Mouse (Mus musculus) liver (tissue): ENCODE measurements around the gene Zfp646.
A peak's percentile ranks its signal among the peaks of the same experiment; 100 is the strongest.
"Not testable (repeated sequence)": the region's sequence is repeated elsewhere in the genome, so short reads cannot be mapped to it uniquely, and the experiment has no call there.

ENCODE experiments used
- DNase-seq: peaks from one replicate; pipeline ENCODE4 v3.0.0-alpha.2; 2020; ENCODE audit warnings: mixed read lengths

Zfp646 gene

DNA sequence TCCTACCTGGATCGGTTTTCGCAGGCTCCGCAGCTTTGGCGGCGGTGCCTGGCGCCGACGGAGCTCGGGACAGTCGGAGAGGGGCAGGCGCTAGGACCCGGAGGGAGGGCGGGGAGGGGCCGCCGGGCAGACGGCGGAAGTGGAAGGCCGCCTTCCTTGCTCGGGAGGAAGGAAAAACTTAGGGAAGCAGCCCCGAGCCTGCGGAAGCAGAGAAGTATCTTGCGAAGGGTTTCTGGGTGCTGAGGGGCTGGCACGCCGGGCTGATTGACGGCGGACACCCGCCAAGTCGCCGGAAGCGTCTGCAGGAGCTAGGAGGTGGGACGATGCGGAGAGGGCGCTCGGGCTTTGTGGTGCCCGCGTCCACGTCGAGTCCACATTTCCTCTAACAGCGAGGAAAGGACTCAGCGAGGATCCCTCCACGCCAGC lies at the start of gene Zfp646:
Gene Zfp646, plus strand, starts transcription at position 181 of the 426 bp plus-strand sequence.
- peak; percentile 89 for DNase-seq

DNA sequence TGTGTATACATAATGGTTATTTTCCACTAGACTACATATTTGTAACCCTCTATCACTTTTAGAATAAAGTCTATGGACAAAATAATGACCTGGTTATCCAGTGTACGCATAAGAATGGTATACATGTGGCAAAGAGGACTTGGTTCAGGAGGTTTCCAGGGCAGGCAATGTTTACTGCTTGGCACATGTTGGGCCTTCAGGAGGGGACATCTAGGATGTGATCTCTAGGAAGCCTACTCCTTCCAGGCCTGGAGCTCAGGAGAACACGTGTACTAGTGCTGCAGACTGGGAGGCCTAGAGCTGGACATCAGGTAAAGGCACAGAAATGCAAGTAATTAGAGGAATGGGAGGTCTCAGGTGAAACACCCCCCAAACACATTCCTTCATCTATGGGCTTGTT lies 40.5 kb upstream of the Zfp646 start:
- DNase-seq, result no peak

DNA sequence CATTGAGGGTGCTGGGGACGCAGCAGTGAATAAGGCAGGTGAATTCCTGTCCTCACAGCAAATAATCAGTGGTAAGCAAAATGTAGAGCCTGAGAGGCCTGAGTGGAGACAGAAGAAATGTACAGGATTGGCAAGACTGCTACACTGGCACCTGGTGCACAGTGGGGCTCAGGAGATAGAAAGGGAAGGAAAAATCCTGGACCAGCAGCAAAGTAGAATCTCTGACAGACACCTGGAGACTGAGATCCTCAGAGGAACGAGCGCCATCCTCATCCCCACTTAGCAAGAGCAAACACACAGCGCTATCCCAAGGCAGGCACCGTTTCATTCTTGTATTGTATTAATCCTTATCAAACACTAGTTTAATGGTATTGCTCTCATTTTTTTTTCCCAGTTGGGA lies 38.5 kb upstream of the Zfp646 start:
- no peak for DNase-seq

DNA sequence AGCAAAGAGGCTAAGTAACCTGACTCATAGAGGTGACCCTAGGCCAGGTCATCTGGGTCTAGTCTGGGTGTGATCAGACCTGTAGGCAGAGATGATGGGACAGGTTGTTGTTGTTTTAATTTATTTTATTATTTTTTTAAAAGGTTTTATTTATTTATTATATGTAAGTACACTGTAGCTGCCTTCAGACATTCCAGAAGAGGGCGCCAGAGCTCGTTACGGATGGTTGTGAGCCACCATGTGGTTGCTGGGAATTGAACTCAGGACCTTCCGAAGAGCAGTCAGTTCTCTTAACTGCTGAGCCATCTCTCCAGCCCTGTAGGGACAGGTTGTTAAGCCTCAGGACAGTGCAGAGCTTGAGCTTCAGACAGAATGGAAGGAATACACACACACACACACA lies 38.1 kb upstream of the Zfp646 start:
- DNase-seq, result not testable (repeated sequence)

DNA sequence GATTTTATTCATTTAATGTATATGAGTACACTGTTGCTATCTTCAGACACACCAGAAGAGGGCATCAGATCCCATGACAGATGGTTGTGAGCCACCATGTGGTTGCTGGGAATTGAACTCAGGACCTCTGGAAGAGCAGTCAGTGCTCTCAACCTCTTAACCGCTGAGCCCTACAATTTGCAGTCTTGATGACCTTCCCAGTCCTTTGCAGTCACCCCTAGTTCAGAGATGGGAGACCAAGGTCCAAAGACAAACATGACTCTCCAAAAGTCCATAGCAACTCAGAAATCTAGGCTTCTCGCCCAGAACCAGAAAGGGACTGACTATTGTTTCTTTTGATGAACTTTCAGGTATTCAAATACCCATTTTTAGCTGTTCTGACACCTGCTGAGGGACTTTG lies 36.0 kb upstream of the Zfp646 start:
- not testable (repeated sequence) for DNase-seq

DNA sequence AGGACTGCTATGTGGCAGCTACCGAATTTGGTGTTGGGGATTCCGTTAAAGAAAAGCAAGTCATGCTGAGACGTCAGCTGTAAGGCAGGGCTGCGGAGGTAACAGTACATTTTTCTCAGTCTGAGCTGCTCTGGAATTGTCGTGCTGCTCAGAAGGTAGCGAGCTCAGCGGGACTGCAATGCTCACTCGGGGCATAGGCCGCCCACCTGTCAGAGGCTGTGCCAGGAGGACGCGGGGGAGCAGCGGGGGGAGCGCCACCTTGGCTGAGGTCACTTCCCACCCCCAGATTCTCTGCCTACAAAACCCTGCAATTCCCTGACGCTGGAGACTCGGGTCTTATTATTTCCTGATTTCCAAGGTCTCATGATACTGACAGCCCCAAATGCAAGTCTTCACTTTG lies 35.1 kb upstream of the Zfp646 start:
- DNase-seq, result peak; percentile 44

DNA sequence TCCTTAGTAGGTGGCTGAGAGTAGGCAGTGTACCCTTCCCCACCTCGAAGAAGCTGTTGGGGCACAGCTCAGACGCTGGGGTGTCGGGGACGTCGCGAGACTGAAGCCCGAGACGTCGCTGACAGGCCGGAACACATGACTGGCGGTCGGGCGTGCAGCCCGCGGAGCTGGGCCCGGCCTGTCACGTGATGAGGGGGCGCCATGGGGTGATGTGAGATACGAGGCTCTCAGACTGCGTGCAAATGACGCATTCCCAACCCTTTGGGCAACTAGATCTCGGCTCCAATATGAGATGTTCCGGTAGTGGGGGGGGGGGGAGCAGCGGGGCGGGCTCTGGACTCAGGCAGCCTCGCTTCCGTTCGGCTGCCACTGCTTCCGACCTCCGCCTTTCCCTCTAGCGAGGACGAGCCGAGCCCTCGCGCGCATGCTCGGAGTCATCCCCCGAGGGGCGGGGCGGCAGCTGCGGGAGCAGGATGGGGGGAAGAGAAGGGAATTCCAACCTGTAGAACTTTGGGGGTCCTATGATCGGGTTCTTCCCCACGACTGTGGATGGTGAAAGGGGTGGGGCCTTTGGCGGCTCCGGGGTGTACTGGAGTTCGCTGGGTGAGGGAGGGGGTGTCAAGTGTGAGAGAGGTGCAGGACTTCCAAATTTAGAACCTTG lies 34.6 kb upstream of the Zfp646 start:
- DNase-seq, result peak; percentile 93

DNA sequence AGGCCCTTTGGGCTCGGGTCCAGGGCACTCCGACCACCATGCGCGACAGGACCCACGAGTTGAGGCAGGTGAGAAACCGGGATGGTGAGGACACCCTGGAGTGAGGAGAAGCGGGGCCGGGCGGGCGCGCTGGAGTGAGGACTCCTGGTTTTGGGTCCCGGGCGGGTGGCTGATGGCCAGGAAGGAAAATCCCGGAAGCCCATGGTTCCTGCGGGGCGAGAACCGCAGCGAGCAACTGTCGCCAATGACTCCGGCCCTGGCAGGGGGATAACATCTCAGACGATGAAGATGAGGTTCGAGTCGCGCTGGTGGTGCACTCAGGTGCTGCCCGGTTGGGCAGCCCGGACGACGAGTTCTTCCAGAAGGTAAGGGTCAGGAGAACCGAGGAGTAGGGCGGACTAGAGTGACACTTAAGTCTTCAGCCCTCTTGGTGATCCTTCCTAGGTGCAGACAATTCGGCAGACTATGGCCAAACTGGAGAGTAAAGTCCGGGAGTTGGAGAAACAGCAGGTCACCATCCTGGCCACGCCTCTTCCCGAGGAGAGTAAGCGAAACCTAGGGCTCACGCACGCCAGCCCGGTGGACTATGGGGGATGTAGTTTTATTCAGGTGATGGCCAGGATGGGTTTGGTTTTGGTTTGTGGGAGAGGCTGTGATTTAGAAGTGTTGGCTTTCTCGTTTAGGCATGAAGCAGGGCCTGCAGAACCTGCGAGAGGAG lies 33.9 kb upstream of the Zfp646 start:
- DNase-seq, result peak; percentile 84

DNA sequence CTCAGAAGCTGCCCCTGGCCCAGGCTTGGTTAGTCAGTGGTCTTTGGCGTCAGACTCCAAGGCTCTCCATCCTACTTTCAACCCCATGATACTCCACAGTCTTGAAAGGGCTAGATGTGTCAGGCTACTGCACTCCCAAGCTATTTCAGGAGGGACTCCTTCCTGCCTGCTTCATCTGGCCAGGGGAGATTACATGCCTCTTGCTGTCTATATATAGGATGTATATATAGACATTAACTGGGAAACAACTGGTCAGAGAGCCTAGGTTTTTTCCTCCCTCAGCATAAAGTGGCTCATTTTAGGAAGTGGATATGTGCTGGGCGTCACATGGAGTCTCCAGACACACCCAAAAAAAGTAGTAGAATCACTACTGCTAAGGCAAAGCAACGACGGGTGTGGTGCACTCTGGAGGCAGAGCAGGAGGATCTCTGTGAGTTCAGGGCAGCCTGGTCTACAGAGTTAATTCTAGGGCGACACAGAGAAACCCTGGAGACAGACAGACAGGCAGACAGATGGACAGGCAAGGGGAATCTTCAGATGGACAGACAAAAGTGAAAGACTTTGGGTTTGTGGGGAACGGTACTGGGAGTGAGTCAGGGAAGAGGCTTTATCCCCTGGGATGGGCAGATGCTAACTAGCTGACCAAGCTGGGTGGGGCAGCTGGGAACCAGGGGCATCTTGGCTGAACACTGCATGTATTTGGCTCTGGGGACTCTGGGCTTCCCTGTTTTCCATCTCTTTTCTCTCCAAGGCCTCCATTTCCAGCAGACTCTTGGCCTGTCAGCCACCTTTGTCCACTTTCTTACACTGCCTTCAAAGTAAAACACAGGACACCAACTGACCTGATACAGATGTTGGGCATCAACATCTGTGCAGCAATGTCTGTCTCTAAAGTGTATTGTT lies 25.8 kb upstream of the Zfp646 start:
- DNase-seq, result no peak

DNA sequence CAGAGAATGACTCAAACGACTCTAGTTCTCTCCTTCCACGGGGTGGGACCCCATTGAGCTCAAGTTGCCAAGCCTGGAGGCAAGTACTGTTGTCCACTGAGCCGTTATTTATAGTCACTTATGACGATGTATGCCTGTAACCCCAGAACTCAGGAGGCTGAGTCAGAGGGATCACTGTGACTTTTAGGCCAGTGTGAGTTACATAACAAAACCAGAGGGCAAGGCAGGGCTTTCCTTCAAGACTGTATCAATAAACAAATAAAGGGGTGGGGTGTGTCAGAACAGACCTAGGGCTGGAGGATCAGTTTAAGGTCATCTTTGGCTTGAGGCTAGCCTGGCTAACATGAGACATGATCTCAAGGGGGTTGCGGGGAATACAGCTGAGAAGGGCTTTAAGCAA lies 25.1 kb upstream of the Zfp646 start:
- DNase-seq, result no peak

DNA sequence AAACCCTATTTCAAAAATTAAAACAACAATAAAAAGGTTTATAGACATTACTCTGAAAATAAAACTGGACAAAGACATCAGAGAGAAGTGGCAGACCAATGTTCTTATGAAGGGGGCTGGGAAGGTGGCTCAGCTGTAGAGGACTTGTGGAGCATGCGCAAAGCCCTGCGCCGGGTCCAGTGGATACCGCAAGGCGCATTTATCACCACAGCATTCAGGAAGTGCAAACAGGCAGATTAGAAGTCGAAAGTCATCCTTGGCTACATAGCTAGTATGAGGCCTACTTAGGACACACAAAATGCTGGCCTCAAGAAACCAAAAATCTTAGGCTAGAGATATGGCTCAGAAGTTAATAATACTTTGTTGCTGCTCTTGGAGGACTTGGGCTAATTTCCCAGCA lies 17.8 kb upstream of the Zfp646 start:
- peak; percentile 52 for DNase-seq

DNA sequence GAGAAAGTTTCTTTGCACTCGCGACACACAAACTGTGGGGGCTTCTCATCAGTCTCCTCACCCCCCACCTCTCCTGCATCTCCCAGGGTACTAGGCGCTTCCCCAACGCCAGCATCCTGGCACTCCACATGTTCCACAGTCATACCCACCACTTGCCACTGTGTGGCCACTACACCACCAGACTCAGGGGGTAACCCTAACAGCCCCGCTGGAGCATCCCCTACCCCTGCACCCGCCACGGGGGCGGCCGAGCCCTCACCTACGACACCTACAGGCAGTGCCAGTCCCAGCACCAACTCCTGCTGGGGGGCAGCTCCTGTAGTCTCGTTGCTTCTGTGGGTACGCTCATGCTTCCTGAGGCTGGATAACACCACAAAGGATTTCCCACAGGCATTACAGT lies 9.6 kb upstream of the Zfp646 start:
- no peak for DNase-seq

DNA sequence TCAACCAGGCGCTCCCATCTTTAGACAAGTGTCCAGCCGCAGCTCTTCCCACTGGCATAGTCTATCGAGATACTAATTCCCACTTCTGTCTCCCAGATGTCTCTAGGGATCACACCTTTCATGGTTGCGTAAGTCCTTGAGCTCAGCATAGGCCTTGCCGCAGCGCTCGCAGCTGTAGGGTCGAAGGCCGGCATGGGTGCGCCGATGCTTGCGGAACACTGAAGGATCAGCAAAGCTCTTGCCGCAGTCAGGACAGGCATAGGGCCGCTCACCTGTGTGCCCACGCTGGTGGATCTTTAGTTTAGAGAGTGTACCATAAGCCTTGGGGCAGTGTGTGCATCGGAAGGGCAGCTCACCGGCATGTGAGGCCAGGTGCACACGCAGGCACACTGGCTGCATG lies 8.4 kb upstream of the Zfp646 start:
- no peak for DNase-seq

DNA sequence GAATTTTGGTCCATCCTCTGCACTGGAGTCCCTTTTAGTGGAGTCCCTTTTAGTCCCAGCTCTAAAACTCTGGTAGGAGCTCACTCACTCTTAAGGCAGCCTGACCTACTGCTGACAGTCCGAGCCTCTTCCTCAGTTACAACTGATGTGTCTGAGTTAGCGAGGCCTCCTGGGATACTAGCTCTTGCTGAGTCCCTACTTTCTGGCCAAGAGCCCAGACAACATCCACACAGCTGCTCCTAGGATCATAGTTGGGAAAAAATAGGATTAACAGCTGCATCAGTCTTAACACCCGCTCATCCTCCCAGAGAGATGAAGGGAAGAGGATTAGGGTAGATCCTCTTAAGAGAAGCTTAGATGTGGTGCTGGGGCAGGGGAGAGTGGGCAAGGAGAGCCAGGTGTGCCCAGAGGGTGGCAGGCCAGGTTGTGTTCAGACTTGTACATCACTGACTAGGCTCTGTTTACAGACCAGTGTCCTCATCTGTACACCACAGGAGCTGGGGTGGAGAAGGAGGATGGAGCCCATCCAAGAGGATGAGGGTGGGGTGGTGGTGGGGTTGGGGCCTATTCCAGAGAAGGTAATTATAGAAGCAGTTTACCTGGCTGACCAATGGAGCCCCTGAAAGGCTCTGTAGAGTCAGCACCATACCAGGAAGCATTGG lies 6.7 kb upstream of the Zfp646 start:
- DNase-seq, result no peak

DNA sequence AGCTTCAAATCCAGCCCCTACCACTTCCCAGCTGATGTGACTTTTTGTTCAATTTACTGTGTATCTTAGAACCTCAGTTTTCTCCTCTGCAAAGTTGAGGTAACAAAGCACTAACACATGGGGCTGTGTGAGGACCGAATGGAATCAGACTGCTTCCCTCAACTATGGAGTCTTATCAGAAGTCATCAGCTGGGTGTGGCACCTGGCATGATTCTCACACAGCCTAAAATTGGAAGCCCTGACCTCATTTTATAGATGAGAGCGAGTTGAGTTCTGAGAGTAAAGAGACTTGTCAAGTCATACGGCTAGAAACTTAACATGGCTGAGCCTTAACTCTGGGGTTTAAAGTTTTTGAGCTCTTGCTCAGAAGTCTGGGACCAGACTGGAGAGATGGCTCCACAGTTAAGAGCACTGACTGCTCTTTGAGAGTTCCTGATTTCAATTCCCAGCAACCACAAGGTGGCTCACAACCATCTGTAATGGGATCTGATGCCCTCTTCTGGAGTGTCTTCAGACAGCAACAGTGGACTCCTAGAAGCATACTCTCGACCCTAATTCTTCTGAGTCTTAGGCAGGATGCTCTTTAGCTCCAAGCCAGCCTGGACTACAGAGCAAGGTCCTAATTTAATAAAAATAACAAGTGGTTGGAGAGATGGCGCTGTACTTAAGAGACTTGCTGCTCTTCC lies 5.7 kb upstream of the Zfp646 start:
- no peak for DNase-seq

DNA sequence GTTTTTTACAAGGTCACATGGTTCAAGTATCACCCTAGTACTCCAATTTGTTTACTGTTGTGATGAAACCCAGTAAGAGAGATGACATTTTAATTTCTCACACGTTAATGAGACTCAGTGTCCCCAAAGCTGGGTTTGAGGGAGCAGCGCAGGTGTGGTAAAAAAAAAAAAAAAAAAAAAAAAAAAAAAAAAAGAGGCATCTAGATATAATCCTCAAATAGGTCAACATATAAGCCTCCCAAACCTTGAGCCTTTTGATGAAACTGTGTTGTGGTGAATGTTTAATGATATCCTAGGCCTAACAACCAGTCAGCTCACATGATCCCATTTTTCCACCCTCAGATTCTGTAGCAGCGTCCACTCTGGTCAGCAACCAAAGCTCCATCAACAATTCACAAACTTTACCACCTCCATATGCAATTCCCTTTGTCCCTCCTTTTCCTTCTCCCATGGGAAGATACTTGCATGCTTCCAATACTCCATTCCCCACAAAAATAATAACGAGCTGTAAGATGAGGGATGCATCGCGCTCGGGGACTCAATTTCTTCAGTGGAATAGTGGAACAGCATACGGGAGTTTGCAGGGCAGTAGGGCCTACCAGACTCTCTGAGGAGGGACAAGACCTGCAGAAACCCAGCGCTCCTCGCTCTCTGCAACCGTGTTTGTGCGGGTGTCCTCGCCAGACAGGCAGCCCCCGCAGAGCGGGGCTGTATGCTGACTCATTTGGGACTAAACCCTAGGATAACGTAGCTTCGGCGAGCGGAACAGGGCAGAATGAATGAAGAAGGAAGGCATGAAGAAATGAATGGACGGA lies 1.0 kb upstream of the Zfp646 start:
- DNase-seq, result no peak

DNA sequence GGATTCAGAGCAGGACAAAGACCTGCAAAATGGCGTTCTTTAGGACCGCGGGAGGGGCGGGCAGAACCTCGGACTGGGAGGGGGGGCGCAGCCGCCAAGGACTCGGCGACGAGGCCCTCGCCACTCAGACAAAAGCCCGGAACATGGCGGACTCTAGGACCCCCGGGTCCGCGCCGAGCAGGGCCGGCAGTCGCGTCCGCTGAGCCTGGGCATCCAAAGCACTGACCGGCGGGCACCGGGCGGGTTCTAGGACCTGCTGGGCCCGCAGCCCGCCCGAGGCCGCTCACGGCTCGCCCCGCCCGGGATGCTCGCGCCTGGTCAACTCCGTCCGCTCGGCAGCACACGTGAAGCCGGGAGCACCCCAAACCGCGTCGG lies 407 bp upstream of the Zfp646 start:
- peak; percentile 88 for DNase-seq

DNA sequence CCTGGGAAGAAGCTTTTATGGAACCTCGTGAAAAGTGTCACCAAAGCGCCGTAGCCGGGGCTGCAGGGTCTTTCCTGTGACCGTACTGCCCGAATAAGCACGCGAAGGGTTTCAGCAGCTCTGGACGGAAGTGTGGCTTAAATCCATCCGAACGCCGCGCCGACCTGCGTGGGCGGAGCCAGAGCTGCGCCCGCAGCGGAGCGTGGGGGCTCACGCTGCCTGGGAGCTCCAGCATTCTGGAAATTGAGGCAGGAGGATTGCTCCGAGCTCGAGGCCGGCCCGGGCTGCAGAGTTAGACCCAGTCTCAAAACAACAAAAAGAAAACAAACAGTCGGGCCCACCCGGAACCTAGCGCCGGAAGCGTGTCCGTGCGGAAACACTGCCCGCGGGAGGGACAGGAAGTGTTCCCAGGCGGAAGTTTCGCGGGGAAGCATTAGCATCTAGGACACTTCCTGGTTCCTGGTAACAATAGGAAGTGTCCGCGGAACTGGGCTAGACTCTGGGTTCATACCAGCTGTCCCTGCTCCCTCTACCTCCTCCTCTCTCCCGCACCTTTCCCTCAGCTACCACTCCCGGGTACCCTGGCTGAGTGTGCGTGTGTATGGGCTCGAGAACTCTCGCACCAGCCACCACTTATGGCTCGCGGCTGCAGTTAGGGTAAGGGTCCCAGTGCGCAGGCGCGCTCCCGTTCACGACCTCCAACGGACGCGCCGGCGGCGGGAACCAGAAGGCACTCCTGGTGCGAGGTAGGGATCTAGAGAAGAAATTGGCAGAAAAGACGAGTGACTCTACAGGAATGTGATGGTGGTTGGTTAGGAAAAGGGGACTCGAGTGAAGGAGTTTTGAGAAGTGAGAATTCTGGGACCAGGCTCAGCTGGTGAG lies 687 bp downstream of the Zfp646 start, which contains the start of gene Zfp668:
Gene Zfp668, minus strand, starts transcription at position 362 of the 882 bp plus-strand sequence.
- peak; percentile 91 for DNase-seq

DNA sequence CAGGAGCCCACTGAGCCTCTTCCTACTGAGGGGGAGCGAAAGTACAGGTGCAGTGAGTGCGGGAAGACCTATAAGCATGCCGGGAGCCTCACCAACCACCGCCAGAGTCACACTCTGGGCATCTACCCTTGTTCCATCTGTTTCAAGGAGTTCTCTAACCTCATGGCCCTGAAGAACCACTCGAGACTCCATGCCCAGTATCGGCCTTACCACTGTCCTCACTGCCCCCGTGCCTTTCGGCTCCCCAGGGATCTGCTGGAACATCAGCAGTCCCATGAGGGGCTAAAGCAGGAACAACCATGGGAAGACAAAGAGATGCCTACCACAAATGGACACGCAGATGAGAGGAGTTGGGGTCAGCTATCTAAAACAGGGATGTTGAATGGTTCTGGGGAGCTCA lies 3.3 kb downstream of the Zfp646 start:
- DNase-seq, result no peak

DNA sequence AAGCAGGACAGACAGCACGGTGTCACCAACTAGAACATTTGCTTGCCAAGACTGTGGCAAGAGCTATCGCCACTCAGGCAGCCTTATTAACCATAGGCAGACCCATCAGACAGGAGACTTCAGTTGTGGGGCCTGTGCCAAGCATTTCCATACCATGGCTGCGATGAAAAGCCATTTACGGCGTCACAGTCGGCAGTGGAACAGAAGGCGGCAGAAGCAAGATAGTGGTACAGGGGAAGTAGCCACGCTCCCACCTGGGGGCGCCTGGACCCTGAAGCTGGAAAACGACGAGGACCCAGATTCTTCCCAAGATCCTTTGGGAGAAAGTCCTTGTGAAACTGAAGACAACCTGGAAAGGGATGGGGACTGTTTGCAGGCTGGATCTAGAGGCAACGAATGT lies 4.4 kb downstream of the Zfp646 start:
- no peak for DNase-seq
